Mouse (Mus musculus) olfactory bulb, adult 2 months (tissue): ENCODE measurements at regions not wholly inside any gene's neighbourhood (a gene's known extent, or its start where the extent isn't known, plus 50 kb on each side); places are given as distances from the start of the nearest gene placed in this dataset.

Source experiments
- H3K27ac ChIP-seq: fragments of 200-500 bp; 2 replicates; pipeline ENCODE4 v1.5.1; 2012; ENCODE audit warnings: low read depth, low read length; ENCODE audit not compliant: insufficient read depth
- H3K4me1 ChIP-seq: fragments of 200-500 bp; 2 replicates; pipeline ENCODE4 v1.6.1; 2012; ENCODE audit warnings: low read length; ENCODE audit not compliant: control insufficient read depth, insufficient read depth
- H3K4me3 ChIP-seq: fragments of 200-500 bp; 2 replicates; pipeline ENCODE4 v1.5.1; 2012; ENCODE audit warnings: mild to moderate bottlenecking, low read depth, low read length, moderate library complexity; ENCODE audit not compliant: insufficient read depth
- CTCF ChIP-seq: fragments of 200-500 bp; IDR thresholded peaks from 2 replicates; pipeline ENCODE4 v1.5.1; 2012; ENCODE audit warnings: low read depth, mild to moderate bottlenecking, low read length, moderate library complexity; ENCODE audit not compliant: insufficient read depth
- POLR2A ChIP-seq: fragments of 200-500 bp; IDR thresholded peaks from 2 replicates; pipeline ENCODE4 v1.6.1; 2012; ENCODE audit warnings: mild to moderate bottlenecking, low read depth, low read length, moderate library complexity; ENCODE audit not compliant: insufficient read depth
- WGBS: fragments of 180-500 bp; shearing (Covaris S2); methylation state at CpG from one replicate; pipeline ENCODE4 v1.1.7; 2018; 5-methylcytosine and 5-hydroxymethylcytosine counted together

GRCm38 (mm10) chr12:33591031-33591430 is 161.6 kb downstream of the Twistnb start:
- no peak overlapping the region for H3K27ac ChIP-seq
- TF ChIP-seq POLR2A = no peak
- TF ChIP-seq CTCF = no peak
- H3K4me3 ChIP-seq = no peak overlapping the region
- 0 out of 2 replicates have a peak, but pooled peaks cover 2% of the 10 kb centered on the region for H3K4me1 ChIP-seq
- WGBS = 87% methylated on average over 5 of the region's 5 CpGs

- TF ChIP-seq POLR2A = no peak
- no peak for TF ChIP-seq CTCF
Observed at GRCm38 (mm10) chr12:33592431-33592911, 163.0 kb downstream of the Twistnb start.

GRCm38 (mm10) chr12:33592938-33593337 is 163.5 kb downstream of the Twistnb start:
- peak overlapping the region; percentile 25; the same call in 1 of the 2 replicates for H3K27ac ChIP-seq
- H3K4me1 ChIP-seq = 0 out of 2 replicates have a peak, but pooled peaks cover 2% of the 10 kb centered on the region
- TF ChIP-seq POLR2A (no peak), CTCF (no peak)
- peak overlapping the region; percentile 11 for H3K4me3 ChIP-seq
- WGBS = 16% methylated on average over 17 of the region's 17 CpGs

More at GRCm38 (mm10) chr12:33592431-33592911, 163.0 kb downstream of the Twistnb start:
- Histone ChIP-seq H3K4me3 (no peak overlapping the region), H3K27ac (peak overlapping the region; percentile 25; the same call in 1 of the 2 replicates), H3K4me1 (0 out of 2 replicates have a peak, but pooled peaks cover 2% of the 10 kb centered on the region)
- 24% methylated on average over 6 of the region's 6 CpGs for WGBS

GRCm38 (mm10) chr12:33593685-33594084 is 164.2 kb downstream of the Twistnb start:
- H3K4me1 ChIP-seq = 0 out of 2 replicates have a peak, but pooled peaks cover 2% of the 10 kb centered on the region
- TF ChIP-seq POLR2A (no peak), CTCF (no peak)
- H3K27ac ChIP-seq = no peak overlapping the region
- H3K4me3 ChIP-seq = no peak overlapping the region
- 62% methylated on average over 4 of the region's 4 CpGs for WGBS

- Histone ChIP-seq H3K27ac (no peak overlapping the region), H3K4me3 (no peak overlapping the region), H3K4me1 (no peaks in the 10 kb centered on the region)
- TF ChIP-seq POLR2A = no peak
- WGBS = 65% methylated on average over 4 of the region's 4 CpGs
Observed at GRCm38 (mm10) chr12:33605393-33605792, 176.0 kb downstream of the Twistnb start.

GRCm38 (mm10) chr12:33607811-33608602 is 178.6 kb downstream of the Twistnb start:
- Histone ChIP-seq H3K4me3 (no peak overlapping the region), H3K4me1 (no peaks in the 10 kb centered on the region), H3K27ac (no peak overlapping the region)
- TF ChIP-seq POLR2A (no peak), CTCF (no peak)
- 64% methylated on average over 7 of the region's 7 CpGs for WGBS

GRCm38 (mm10) chr12:33612378-33612777 is 182.9 kb downstream of the Twistnb start:
- no peaks in the 10 kb centered on the region for H3K4me1 ChIP-seq
- H3K4me3 ChIP-seq = no peak overlapping the region
- H3K27ac ChIP-seq = no peak overlapping the region
- WGBS = 84% methylated on average over 3 of the region's 3 CpGs
- TF ChIP-seq CTCF = no peak
- no peak for TF ChIP-seq POLR2A

- H3K4me1 ChIP-seq = no peaks in the 10 kb centered on the region
- no peak overlapping the region for H3K4me3 ChIP-seq
- H3K27ac ChIP-seq = no peak overlapping the region
- TF ChIP-seq POLR2A (no peak), CTCF (no peak)
- WGBS = 92% methylated on average over 4 of the region's 4 CpGs
Observed at GRCm38 (mm10) chr12:33620391-33620790, 191.0 kb downstream of the Twistnb start.

- no peak overlapping the region for H3K4me3 ChIP-seq
- H3K27ac ChIP-seq = no peak overlapping the region
- TF ChIP-seq CTCF (no peak), POLR2A (no peak)
- H3K4me1 ChIP-seq = no peaks in the 10 kb centered on the region
- 82% methylated on average over 4 of the region's 4 CpGs for WGBS
Observed at GRCm38 (mm10) chr12:33626092-33626882, 196.9 kb downstream of the Twistnb start.
